Mouse (Mus musculus): ENCODE data around the gene Tmem135.

The Tmem135 gene

DNA sequence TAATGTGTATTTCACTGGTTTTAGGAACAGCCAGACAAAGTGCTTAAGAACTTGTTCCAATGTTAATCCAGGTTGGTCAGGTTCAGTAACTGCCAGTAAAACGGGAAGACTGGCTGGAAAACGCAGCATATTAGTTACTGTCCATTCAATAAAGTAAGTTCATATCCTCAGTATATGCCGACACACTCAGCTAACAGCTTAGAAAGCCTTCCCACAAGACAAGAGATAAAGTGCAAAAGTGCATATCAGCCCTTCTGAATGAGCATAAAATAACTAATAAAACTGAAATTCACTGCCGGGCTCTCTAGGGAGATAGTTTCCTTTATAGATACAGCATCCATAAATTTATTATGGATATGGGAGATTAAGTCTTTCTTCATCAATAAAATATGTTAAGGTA lies 161.5 kb downstream of the Tmem135 start:
- no peak for DNase-seq

DNA sequence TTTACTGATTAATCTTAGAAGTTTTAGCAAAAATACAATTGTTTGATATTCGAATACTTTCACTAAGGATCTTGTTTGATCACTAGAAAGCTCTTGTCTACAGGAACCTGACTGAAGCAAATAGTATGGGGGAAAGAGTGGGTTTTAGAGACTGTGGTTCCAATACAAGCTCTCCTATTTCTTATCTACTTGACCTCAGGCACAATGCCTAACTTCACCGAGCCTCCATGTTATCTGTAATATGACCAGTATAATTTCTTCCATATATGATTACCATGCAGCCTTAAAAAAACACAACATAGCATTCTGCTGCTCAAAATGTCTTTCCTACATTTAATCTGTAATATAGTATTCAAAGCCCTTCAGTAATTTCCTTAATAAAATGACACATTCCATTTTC lies 161.9 kb downstream of the Tmem135 start:
- DNase-seq: no peak

DNA sequence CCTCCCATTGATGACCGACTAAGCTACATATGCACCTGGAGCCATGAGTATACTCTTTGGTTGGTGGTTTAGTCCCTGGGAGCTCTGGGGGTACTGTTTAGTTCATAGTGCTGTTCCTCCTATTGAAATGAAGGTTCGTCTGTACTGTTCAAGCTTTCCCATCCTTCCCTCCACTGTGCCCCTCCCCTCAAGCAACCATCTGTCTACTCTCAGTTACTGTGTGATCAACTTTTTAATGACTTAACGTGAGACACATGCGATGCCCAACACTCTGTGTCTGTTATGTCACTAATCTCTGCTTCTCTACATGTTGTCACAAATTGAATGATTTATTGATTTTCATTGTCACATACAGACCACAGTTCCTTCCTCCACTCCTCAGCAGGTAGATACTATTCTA lies 164.4 kb downstream of the Tmem135 start:
- no peak for DNase-seq

DNA sequence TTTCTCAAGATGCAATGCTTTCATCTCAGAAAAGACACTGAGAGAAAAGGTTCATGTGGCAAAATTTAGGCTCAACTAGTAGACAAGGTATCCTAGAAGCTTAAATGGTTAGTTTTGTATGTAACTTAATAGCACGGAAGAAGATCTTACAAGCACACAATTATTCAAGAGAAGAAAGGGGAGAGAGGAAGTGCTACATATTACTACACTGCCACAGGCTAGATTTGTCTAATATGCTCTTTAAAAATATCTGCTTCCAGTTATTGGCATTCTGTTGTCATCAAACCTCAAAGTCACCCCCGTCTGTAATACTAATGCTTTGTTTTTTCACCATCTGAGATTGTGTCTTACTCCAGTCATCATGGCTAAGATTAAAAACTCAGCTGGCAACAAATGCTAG lies 167.4 kb downstream of the Tmem135 start:
- DNase-seq: no peak

DNA sequence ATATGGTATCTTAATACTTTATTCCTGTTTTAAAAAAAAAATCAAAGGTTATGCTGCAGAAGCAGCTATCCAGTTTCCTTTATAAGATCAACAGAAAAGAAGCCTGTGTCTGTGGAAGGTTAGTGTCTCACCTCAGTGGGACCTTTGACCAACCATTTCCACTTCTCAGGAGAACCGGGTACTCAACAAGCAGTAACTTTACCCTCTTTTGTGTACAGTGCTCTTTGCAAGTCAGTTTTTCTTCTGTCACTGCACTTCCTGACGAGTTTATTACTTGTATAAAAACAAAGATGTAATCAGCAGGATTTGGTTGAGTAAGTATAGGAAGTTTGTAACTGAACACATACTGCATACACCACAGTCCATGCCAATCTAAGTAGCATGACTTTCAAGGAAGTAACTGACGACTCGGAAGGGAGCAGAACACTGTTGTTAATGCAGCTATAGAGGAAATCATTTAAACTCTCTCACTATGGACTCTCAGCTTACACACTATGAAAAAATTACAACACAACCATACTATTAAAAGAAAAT lies 168.0 kb downstream of the Tmem135 start:
- DNase-seq: no peak

DNA sequence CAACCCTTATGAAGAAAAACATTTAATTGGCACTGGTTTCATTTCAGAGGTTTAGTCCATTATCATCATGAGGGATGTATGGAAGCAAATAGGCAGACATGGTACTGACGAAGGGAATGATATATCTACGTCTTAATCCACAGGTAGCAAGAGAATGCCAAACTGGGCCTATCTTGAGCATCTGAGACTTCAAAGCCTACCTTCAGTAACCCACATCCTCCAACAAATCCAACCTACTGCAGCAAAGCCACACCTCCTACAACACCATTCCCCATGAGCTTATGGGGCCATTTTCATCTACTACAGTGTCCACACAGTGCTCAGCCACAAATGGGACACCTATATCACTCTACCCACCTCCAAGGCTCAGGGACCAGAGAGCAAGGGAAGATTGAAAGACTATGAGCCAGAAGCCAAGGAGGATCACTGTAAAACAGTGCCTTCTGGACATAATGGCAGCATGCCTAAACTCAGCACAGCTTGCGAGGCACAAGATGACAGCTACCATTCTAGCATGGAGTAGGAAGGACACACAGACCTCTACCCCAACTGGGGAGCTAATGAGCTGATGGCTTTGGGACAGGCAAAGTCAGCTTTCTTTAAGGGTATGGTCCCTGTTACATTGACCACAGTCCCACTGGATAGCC lies 171.4 kb downstream of the Tmem135 start:
- DNase-seq: no peak

DNA sequence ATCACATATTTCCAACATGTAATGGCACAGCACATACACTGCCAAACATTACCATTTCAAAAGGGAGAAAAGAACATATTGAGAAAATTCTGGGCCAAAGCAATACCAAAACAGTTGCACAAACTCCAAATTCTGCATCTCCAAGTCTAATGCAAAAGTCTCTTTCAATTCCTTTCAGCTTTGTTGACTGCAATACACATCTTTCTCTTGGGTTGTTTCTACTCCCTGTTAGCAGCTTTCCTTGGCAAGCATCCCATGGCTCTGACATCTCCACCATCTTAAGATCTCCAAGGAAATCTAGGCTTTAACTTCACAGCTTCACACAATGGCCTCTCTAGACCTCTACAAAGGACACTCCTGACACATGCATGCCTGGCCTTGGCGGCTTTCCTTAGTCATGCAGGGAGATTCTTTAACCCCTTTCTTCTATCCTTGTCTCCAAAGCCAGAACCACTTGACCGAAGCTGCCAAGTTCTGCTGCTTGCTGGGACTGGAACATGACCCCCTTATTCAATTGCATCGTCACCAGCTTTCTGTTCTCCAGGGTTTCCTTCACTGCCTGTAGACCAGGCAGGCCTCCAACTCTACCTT lies 172.7 kb downstream of the Tmem135 start:
- no peak for DNase-seq

DNA sequence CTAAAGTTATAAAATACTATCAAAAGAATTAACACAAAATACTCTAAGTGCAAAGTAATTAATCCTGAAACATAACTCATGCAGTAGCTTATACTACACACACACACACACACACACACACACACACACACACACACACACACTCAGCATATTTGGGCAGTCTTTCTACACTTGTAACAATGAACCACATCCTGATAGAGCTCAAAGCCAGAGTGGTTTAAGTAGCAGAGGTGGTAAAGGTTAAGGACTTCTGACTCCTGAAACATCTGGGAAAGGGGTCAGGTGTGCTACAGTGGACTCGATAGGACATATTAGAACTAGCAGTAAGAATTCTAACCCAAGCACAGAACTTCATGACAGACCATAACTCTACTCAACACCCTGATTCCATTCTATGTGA lies 181.4 kb downstream of the Tmem135 start:
- DNase-seq: no peak

DNA sequence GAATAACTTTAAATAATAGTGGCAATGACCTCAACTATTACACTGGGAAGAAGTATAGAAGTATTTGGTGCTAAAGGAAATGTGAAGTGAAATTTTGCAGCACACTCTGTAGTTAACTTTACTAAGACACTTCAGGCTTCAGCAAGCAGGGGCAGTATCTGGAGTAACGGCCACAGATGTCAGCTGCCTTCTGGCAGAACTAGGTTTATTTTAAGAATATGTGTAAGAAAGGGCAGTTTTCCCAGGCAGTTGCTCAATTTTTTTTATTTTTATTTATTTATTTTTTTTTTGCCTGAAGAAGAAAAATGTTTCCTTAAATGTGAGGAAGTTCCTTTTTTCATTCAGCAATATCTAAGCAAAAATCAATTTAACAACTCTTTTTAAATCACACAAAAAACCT lies 187.4 kb downstream of the Tmem135 start:
- DNase-seq: no peak

DNA sequence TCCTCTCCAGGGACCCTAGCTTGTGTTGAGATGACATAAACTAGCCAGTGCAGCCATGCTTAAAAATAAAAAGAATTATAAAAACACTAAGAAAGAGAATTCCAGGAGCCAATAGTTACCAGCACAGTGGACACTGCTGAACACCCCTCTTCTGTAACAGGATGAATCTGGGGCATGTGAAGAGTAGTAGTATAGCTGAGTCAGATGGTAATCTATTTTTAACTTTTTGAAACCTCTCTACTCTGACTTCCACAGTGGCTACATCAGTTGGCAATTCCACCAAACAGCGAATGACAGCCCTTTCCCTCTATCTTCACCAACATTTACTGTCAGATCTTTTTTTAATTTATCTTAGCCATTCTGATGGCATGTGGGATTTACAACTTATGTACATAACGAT lies 187.9 kb downstream of the Tmem135 start:
- DNase-seq: no peak

DNA sequence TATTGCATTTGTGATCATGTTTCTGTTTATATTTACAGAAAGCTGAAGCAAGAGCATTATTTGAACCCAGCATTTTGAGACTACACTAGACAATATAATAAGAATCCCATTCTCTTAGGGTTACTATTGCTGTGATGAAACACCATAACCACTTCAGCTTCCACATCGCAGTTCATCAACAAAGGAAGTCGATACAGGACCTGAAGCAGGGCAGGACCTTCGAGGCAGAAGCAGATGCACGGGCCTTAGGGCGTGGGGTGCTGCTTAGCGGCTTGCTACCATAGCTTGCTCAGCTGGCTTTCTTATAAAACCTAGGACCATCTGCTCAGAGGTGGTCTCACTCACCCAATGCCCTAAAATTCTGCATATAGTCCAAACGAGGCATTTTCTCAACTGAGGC lies 188.3 kb downstream of the Tmem135 start:
- no peak for DNase-seq

DNA sequence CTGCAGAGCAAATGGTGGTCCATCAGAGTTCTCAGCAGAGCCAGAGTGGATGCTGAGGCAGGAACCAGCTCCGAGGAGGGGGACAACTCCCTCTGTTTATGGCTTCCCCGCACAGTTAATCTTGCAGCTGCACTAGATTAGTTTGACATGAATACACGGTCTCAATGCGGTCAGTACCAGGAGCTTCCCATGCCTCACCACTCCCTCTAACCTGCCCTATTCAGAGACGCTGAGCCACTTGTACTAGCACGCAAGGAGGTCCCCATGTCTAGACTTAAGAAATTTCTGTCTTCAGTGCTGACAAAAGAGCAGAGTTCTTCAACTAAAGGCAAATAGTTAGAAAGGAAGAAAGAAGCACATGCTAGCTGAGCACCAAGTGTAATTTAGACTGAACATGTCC lies 193.5 kb downstream of the Tmem135 start:
- DNase-seq: no peak

DNA sequence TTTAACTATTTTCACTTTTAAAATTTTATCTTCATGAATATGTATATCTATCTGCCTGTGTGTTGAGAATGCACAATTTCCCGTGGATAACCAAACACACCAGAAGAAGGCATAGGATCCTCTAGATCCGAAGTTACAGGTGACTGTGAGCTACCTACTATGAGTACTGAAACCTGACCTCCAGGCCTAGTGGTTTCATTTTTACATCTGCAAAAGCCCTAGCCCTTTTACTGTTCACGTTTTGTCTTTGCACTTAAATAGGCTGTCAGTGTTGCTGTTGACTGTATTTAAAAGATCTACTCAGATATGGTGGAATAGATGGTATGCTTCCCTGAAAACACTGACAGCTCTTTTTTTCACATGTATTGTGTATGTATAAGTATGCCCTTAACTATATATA lies 197.9 kb downstream of the Tmem135 start:
- DNase-seq: no peak

DNA sequence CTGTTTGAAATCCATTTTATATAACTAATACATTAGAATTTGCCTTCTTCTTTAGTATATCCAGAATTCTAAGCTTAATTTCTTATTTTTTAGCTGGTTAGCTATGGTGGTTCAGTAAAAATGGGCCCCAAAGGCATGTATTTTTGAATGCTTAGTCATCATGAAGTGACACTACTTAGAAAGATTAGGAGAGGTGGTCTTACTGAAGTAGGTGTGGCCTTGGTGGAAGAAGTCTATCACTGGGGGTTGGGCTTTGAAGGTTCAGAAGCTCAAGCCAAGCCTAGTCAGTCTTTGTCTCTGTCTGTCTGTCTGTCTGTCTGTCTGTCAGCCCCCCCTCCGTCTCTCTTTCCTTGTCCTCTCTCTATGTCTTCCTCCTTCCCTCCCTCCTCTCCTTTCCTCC lies 198.6 kb downstream of the Tmem135 start:
- DNase-seq: no peak

DNA sequence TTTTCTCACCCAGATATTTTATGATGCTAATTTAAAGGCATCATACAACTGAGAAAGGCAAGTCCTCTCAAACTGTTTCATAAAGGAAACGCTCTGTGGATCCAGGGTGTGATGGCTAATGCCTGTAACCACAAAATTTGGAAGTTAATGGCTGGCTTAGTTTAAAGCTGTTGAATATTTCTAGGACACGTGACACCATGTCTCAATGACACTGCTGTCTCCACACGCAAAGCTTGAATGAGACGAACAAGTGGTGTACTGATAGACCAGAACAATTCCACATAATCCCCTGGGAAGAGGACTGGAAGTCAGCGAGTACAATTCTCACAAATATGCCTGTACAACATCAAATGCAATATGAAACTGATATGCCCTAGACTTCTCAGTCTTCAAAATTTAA lies 200.9 kb downstream of the Tmem135 start:
- no peak for DNase-seq

DNA sequence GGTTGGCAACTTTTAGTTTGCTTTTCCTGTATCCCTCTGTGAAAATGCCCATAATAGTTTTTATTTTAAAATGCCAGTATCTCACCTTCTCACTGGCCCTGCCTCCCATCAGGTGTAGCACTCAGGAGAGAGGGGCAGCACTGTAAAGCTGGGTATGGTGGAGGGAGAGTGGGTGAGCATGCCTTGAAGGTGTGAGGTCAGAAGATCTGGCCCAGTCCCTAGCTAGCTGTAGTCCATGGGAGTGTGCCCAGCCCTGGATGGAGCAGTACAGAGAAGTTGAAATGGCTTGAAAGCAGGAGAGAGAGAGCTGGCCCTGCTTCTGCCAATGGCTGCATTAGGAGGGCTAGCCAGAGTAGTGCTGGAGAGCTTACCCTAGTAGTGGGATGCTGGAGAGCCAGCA lies 202.1 kb downstream of the Tmem135 start:
- DNase-seq: no peak

DNA sequence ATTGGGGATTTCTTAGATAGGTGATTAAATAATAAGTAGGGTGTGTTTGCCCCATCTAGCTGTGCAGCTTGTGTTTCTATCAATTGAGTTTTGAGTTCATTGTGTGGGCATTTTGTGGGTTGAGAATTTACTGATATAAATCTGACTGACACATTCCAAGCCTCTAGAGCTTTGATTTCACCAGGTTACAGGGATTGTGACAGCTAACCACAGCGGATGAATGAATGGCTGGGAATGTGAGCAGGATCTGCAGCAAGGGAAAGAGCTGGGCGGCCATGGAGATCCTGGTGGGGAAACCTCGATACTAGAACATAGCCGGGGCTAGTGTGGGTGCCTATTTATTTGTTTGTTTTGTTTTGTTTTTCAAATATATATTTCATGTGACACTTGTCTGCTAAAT lies 205.5 kb downstream of the Tmem135 start:
- DNase-seq: no peak

DNA sequence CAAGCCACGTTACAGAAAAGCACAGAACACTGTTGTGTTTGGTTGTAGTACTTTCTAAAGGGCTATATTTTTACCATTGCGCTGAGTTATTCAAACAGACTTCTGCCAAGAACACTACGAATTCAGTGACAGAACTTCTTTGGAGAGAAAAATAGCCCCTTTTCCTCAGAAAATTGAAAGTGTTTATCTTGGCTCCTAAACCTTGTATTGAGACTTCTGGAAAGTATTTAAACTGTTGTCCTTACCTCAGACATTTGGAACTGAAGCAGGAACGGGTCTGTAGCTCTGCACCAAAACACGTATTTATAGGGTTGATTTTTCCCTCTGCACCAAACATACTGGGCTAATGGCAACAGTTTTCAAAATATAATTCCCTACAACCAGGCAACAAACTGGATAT lies 210.6 kb downstream of the Tmem135 start:
- DNase-seq: no peak

DNA sequence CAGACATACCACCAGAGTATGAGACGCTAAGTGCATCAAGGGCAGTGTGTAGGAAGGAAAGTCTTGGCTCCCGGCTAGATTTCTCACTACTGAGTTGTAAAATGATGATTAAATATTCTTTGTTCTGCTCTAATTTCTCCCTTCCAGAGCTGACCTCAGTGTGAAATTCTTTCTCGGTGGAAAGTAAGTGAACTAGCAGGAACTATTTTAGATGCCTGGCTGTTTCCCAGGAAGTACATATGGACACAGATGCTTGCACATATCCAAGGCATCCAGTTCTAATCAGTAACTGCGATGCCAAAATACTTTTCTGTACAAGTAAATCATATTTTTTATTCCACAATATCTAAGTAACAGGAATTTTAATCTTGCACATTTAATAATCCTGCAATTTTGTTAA lies 220.1 kb downstream of the Tmem135 start:
- DNase-seq: no peak

DNA sequence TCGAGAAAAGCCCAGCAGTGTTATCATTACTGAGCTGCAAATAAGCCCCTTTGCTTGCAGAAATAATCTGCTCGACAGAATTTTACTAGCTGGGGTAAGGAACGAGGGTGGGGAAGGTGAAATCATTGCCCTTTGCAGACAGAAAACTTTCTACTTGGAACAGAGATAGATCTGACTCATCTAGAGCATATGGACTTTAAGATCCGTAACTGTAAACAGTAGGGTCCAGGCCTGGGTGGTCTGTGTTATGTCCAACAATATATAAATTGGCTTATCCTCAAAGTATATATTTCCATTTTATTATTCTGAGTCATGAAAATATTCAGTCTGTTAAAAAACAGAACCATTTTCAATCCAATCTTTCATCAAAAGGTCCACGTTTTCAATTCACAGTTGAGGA lies 221.1 kb downstream of the Tmem135 start:
- no peak for DNase-seq

DNA sequence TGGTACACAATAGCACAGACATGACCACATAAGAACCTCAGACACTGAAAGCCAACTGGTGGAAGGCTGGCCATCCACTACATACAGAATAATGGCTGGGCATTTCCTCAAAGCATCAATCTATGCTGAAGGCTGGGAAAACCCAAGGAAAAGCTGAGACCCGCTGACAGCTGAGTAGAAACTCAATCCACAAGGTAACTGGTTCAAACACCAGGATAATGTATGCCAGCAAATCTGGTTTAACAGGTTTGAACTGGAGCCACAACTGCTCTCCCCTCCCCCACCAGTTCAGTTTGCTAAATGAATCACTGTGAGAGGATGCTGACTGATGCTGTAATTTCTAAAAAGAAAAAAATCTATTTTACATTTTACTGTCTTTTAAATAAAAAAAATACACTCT lies 222.7 kb downstream of the Tmem135 start:
- DNase-seq: no peak

DNA sequence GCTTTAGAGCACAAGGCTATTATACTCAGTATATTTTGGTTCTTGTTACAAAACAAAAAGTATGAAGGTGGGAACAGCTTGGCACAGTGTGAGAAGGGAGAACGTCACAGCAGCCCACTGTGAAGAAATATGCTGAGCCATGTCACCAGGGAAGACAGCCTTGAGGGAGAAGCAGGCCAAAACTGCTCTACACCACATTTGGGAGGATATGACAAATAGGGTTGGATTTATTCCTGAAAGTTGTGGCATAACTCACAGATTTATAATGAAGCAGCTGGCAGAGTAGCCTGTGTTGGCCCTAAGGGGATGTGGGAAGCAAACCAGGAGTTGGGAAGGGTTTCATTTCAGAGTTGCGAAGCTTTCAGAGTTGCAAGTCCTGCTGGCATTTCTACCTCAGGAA lies 225.4 kb downstream of the Tmem135 start:
- peak; percentile 36 for DNase-seq

DNA sequence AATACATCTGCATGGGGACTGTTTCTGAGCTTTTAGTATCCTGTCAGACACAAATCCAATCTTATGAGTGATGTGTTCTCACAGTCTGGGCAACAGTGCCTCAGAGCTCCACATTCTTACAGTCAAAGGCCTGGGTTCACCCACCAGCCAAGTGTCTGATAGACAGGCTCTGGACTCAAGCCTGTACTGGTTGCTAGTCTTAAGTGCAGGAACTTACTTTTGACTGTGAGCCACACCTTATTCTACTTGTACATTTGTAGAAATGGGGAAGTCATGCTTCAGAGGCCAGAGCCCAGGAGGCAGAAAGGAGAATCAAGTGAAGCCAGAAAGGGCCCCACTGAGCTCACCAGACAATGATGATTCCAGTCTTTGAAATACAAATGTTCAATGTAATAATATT lies 226.1 kb downstream of the Tmem135 start:
- DNase-seq: no peak

DNA sequence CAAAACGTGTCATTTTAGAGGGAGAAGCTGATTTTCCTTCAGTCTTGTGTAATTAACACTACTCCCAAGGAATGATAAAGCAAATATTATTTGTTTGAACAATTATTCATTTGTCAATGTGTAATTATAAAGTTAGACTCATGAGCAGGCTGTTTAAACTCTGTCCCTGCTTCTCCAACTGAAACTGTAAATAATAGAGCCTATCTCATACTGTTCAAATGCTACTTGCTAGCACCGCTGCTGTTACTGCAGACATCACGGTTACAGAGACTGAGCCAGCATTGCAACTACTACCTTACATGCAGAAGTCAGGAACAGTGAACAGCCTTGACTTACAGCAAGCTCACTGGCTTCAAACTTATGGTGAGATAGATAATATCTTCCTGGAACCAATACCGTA lies 229.6 kb downstream of the Tmem135 start:
- no peak for DNase-seq

DNA sequence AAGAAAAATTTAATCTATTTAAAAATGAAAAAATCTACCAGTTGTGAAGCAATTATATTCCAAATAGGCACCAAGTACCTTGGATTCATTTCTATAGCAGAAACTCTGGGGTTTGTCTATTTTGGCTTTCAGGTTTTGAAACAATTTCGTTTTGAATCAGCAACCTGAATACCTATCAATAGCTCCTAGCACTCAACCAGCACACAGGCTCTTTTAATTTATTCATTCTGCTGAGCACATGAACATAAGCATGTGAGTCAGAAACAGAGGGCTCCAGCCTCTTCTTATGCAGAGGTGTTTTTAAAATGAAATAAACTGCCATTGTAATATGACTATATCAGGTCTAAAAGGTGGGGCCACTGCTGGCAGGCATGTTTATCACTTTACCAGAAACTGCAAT lies 231.0 kb downstream of the Tmem135 start:
- no peak for DNase-seq

Measured in right cerebral cortex, postnatal 25 days (tissue).